Mouse (Mus musculus): ENCODE measurements at regions not wholly inside any gene's neighbourhood (a gene's known extent, or its start where the extent isn't known, plus 50 kb on each side); places are given as distances from the start of the nearest gene placed in this dataset.
A peak's percentile ranks its signal among the peaks of the same experiment; 100 is the strongest.

DNA sequence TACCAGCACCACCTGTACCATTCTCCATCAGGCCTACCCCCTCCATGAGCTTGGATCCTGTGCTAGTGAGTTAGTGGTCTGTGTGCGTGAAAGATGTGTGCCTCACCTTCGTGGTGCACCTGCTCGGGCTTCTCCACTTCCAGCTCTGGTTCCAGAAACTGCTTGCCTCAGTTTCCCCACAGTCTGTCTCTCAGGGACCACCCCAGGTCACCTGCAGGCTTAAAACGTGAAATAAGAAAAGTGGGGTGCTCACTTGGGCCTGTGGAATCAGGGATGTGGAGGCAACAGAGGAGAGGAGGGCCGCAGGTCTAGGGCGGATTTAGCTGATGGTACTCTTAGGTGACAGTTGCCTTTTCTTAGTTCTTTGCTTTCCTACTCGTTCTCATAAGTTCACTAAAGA is 186.0 kb downstream of the Irx2 start:
- H3K36me3 ChIP-seq: no peaks in the 10 kb centered on the region
- WGBS: 35% methylated on average over 7 of the region's 7 CpGs
- no peak overlapping the region for H3K4me2 ChIP-seq (replicated peaks)
- H3K9ac ChIP-seq: no peak overlapping the region
- no peaks in the 10 kb centered on the region for H3K9me3 ChIP-seq (replicated peaks)
- ATAC-seq (ENCODE audit: low FRiP score): no peak
- 0 out of 2 replicates have a peak overlapping the region, but pooled peaks have one; percentile 44 for H3K27ac ChIP-seq
- no peak overlapping the region for H3K4me3 ChIP-seq
- peaks cover 33% of the 10 kb centered on the region for H3K4me1 ChIP-seq
- H3K27me3 ChIP-seq: peaks cover 48% of the 10 kb centered on the region

DNA sequence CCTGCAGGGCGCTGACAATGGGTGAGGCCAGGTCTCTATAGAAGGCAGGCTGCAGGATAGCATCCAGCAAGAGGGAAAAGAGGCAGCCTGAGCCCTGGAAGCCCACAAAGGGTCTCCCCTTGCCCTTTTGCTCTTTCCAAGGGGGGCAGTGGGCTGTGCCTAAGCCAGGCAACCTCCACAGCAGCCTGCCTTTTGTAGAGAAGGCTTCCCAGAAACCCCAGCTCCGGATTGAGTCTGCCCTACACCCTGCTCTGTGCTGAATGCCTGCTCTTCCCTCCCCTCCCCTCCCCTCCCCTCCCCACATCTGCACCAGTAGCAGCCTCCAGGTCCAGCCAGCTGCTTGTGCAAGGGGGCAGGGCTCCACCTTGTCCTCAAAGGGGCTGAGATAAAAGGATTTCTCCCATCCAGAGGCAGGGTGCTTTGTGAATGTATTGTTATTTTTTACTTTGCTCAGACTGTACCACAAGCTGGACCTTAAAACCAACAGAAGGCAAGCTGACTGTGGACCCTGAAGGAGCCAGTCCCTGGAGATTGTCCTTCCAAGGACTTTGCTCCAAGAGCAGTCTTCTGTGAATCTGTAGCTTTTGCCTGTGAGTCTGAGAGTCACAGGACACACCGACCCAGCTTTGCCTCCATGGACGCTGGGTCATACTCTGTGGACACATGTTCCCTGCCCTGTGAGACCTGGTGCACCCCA is 186.8 kb downstream of the Irx2 start:
- WGBS: 4% methylated on average over 4 of the region's 4 CpGs
- H3K27me3 ChIP-seq: peaks cover 48% of the 10 kb centered on the region
- peaks cover 33% of the 10 kb centered on the region for H3K4me1 ChIP-seq
- peak overlapping the region; percentile 45; the same call in 1 of the 2 replicates for H3K4me2 ChIP-seq (replicated peaks)
- no peaks in the 10 kb centered on the region for H3K9me3 ChIP-seq (replicated peaks)
- no peak overlapping the region for H3K9ac ChIP-seq
- H3K36me3 ChIP-seq: no peaks in the 10 kb centered on the region
- ATAC-seq (ENCODE audit: low FRiP score): peak; percentile 27; the same call in 1 of the 2 replicates
- H3K4me3 ChIP-seq: no peak overlapping the region
- H3K27ac ChIP-seq: peak overlapping the region; percentile 68

GRCm38 (mm10) chr13:72815933-72816553 is 187.4 kb downstream of the Irx2 start:
- H3K9ac ChIP-seq: no peak overlapping the region
- H3K4me1 ChIP-seq: peaks cover 33% of the 10 kb centered on the region
- H3K36me3 ChIP-seq: no peaks in the 10 kb centered on the region
- peak overlapping the region; percentile 7 for H3K4me3 ChIP-seq
- H3K4me2 ChIP-seq (replicated peaks): peak overlapping the region; percentile 45
- H3K27ac ChIP-seq: peak overlapping the region; percentile 68
- 1% methylated on average over 18 of the region's 18 CpGs for WGBS
- H3K27me3 ChIP-seq: peaks cover 48% of the 10 kb centered on the region
- H3K9me3 ChIP-seq (replicated peaks): no peaks in the 10 kb centered on the region
- peak; percentile 59 for ATAC-seq (ENCODE audit: low FRiP score)

DNA sequence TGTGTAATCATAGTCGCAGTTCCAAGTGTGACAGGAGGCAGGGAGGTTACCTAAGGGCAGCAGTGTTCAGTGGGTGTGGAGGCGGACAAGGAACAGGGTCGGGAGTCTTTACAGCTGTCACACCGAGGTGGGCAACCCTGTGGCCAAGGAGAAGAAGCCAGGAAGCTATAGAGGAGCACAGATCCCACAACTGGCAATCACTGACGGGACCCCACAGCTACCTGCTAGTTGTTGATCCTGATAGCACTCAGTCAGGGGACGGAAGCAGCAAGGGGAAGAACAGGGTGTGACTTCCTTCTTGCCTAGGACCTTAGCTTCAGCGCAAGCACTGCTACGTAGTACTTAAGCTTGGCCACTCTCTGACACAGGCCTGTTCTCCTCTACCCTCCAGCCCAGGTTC is 188.2 kb downstream of the Irx2 start:
- no peak overlapping the region for H3K9ac ChIP-seq
- H3K4me2 ChIP-seq (replicated peaks): peak overlapping the region; percentile 45
- no peaks in the 10 kb centered on the region for H3K36me3 ChIP-seq
- H3K4me3 ChIP-seq: 0 out of 2 replicates have a peak overlapping the region, but pooled peaks have one; percentile 7
- H3K4me1 ChIP-seq: peaks cover 33% of the 10 kb centered on the region
- 7% methylated on average over 8 of the region's 8 CpGs for WGBS
- peaks cover 48% of the 10 kb centered on the region for H3K27me3 ChIP-seq
- H3K27ac ChIP-seq: no peak overlapping the region
- ATAC-seq (ENCODE audit: low FRiP score): no peak
- no peaks in the 10 kb centered on the region for H3K9me3 ChIP-seq (replicated peaks)

GRCm38 (mm10) chr13:72817521-72817920 is 188.9 kb downstream of the Irx2 start:
- Histone ChIP-seq H3K27me3 (peaks cover 48% of the 10 kb centered on the region), H3K4me1 (peaks cover 33% of the 10 kb centered on the region), H3K4me2 (replicated peaks) (no peak overlapping the region), H3K9me3 (replicated peaks) (no peaks in the 10 kb centered on the region), H3K4me3 (no peak overlapping the region), H3K9ac (no peak overlapping the region), H3K36me3 (no peaks in the 10 kb centered on the region), H3K27ac (no peak overlapping the region)
- ATAC-seq (ENCODE audit: low FRiP score): no peak
- 4% methylated on average over 2 of the region's 2 CpGs for WGBS

GRCm38 (mm10) chr13:72817930-72818329 is 189.3 kb downstream of the Irx2 start:
- H3K36me3 ChIP-seq: no peaks in the 10 kb centered on the region
- H3K4me2 ChIP-seq (replicated peaks): no peak overlapping the region
- ATAC-seq (ENCODE audit: low FRiP score): no peak
- 14% methylated on average over 6 of the region's 6 CpGs for WGBS
- no peaks in the 10 kb centered on the region for H3K9me3 ChIP-seq (replicated peaks)
- peaks cover 48% of the 10 kb centered on the region for H3K27me3 ChIP-seq
- no peak overlapping the region for H3K4me3 ChIP-seq
- H3K9ac ChIP-seq: no peak overlapping the region
- H3K4me1 ChIP-seq: peaks cover 33% of the 10 kb centered on the region
- no peak overlapping the region for H3K27ac ChIP-seq

GRCm38 (mm10) chr13:72826613-72827012 is 198.0 kb downstream of the Irx2 start:
- H3K4me3 ChIP-seq: no peak overlapping the region
- no peaks in the 10 kb centered on the region for H3K9me3 ChIP-seq (replicated peaks)
- 48% methylated on average over 3 of the region's 3 CpGs for WGBS
- no peaks in the 10 kb centered on the region for H3K4me1 ChIP-seq
- no peak overlapping the region for H3K9ac ChIP-seq
- H3K36me3 ChIP-seq: no peaks in the 10 kb centered on the region
- no peak overlapping the region for H3K4me2 ChIP-seq (replicated peaks)
- ATAC-seq (ENCODE audit: low FRiP score): no peak
- H3K27me3 ChIP-seq: 0 out of 2 replicates have a peak, but pooled peaks cover 3% of the 10 kb centered on the region
- H3K27ac ChIP-seq: no peak overlapping the region

- ATAC-seq (ENCODE audit: low FRiP score): no peak
- no peaks in the 10 kb centered on the region for H3K36me3 ChIP-seq
- no peak overlapping the region for H3K4me2 ChIP-seq (replicated peaks)
- no peaks in the 10 kb centered on the region for H3K4me1 ChIP-seq
- no peaks in the 10 kb centered on the region for H3K9me3 ChIP-seq (replicated peaks)
- no peak overlapping the region for H3K9ac ChIP-seq
- H3K4me3 ChIP-seq: no peak overlapping the region
- peaks cover under 1% of the 10 kb centered on the region; the same call in 1 of the 2 replicates for H3K27me3 ChIP-seq
- H3K27ac ChIP-seq: no peak overlapping the region
- 91% methylated on average over 3 of the region's 3 CpGs for WGBS
These were observed 200.7 kb downstream of the Irx2 start for GRCm38 (mm10) chr13:72829331-72829730.

- Histone ChIP-seq H3K4me3 (no peak overlapping the region), H3K9me3 (replicated peaks) (no peaks in the 10 kb centered on the region), H3K27ac (no peak overlapping the region), H3K36me3 (no peaks in the 10 kb centered on the region), H3K4me1 (peaks cover 6% of the 10 kb centered on the region; the same call in 1 of the 2 replicates), H3K9ac (no peak overlapping the region), H3K4me2 (replicated peaks) (no peak overlapping the region), H3K27me3 (peaks cover 6% of the 10 kb centered on the region; the same call in 1 of the 2 replicates)
- no peak for ATAC-seq (ENCODE audit: low FRiP score)
- WGBS: 83% methylated on average over 2 of the region's 2 CpGs
These were observed 204.7 kb downstream of the Irx2 start for GRCm38 (mm10) chr13:72833326-72833725.

GRCm38 (mm10) chr13:72837016-72837415 is 208.4 kb downstream of the Irx2 start:
- Histone ChIP-seq H3K4me3 (no peak overlapping the region), H3K4me2 (replicated peaks) (no peak overlapping the region), H3K4me1 (peaks cover 6% of the 10 kb centered on the region; the same call in 1 of the 2 replicates), H3K9me3 (replicated peaks) (no peaks in the 10 kb centered on the region), H3K27me3 (peaks cover 6% of the 10 kb centered on the region; the same call in 1 of the 2 replicates), H3K9ac (no peak overlapping the region), H3K36me3 (no peaks in the 10 kb centered on the region), H3K27ac (no peak overlapping the region)
- 52% methylated on average over 9 of the region's 9 CpGs for WGBS
- no peak for ATAC-seq (ENCODE audit: low FRiP score)

GRCm38 (mm10) chr13:72848097-72848496 is 219.5 kb downstream of the Irx2 start:
- ATAC-seq (ENCODE audit: low FRiP score): no peak
- no peak overlapping the region for H3K4me2 ChIP-seq (replicated peaks)
- no peak overlapping the region for H3K4me3 ChIP-seq
- peaks cover 2% of the 10 kb centered on the region for H3K27me3 ChIP-seq
- WGBS: 71% methylated on average over 4 of the region's 4 CpGs
- no peak overlapping the region for H3K9ac ChIP-seq
- no peaks in the 10 kb centered on the region for H3K4me1 ChIP-seq
- no peaks in the 10 kb centered on the region for H3K9me3 ChIP-seq (replicated peaks)
- H3K27ac ChIP-seq: no peak overlapping the region
- H3K36me3 ChIP-seq: no peaks in the 10 kb centered on the region

- Histone ChIP-seq H3K27ac (no peak overlapping the region), H3K4me3 (no peak overlapping the region), H3K9ac (no peak overlapping the region), H3K27me3 (peaks cover 2% of the 10 kb centered on the region), H3K4me2 (replicated peaks) (no peak overlapping the region), H3K36me3 (no peaks in the 10 kb centered on the region), H3K4me1 (no peaks in the 10 kb centered on the region), H3K9me3 (replicated peaks) (no peaks in the 10 kb centered on the region)
- WGBS: 43% methylated on average over 11 of the region's 11 CpGs
- ATAC-seq (ENCODE audit: low FRiP score): no peak; the same call in 1 of the 2 replicates
These were observed 221.2 kb downstream of the Irx2 start for GRCm38 (mm10) chr13:72849841-72850240.

All from hindbrain, embryonic 12.5 days (tissue).